In the genomic region with DNA sequence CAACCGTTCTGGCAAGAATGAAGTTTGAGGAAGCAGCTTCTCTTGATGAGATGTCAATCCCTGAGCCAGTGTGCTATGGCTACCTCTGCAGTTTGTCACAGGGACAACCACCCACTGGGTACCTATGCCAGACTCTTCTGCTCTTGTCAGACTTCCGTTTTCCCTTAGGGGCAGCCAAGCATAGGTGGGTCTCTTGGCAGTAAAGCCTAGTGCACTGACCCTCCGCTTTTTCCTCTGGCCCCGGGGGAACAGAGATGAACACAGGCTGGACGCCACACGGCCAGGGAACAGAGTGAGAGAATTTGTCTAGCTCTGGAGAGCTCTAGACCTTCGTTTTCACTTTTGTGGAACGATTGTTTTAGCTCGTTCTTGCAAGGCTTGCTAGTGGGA, we compare ENCODE assay signal across 8 mouse cellular contexts. TPM values are rescaled to one million over a fixed set of nuclear protein-coding genes. Genes with fewer than 3 reads are reported as not detected.
A peak's percentile ranks its signal among the peaks of the same experiment; 100 is the strongest.
DNase-seq lines count a peak whose midpoint lies in the region; ATAC-seq lines count a peak whose summit lies in the region.

No protein-coding gene starts in this region.

- no peaks in the 10 kb centered on the region for H3K36me3 ChIP-seq in limb, embryonic 15.5 days

- H3K4me1 ChIP-seq in limb, embryonic 15.5 days: peaks cover 49% of the 10 kb centered on the region

- H3K27me3 ChIP-seq in limb, embryonic 15.5 days: no peaks in the 10 kb centered on the region

- no peak overlapping the region for H3K27ac ChIP-seq in limb, embryonic 15.5 days

- no peak overlapping the region for H3K9ac ChIP-seq in limb, embryonic 15.5 days

- peak; percentile 6 to 11 for DNase-seq in gastrocnemius, postnatal 4 days (ENCODE audit: low spot score in 2 of 2)
- DNase-seq in gastrocnemius, postnatal 10 days: no peak
- peak; percentile 19 for DNase-seq in urinary bladder, adult 2 months (ENCODE audit: low spot score)
- DNase-seq in urinary bladder, postnatal 36 days (ENCODE audit: low spot score in 2 of 2): no peak
- DNase-seq in right cerebral cortex, postnatal 4 days: no peak
- DNase-seq in adrenal gland, postnatal 4 days (ENCODE audit: low spot score in 2 of 2): no peak

- no peak for ATAC-seq in limb, embryonic 15.5 days (ENCODE audit: insufficient number of reproducible peaks, low FRiP score, low TSS enrichment, low read depth)
- no peak for ATAC-seq in activated CD4-positive, CD25-positive, alpha-beta regulatory T cell, adult 4 months

- no peaks in the 10 kb centered on the region for H3K9me3 ChIP-seq in limb, embryonic 15.5 days

- peak overlapping the region; percentile 48 for H3K4me2 ChIP-seq in limb, embryonic 15.5 days

- 53% methylated on average over 9 of the region's 9 CpGs for WGBS in limb, embryonic 15.5 days

- 0 out of 2 replicates have a peak overlapping the region, but pooled peaks have one; percentile 27 for H3K4me3 ChIP-seq in limb, embryonic 15.5 days

RNA-seq across cellular contexts. Expression of gene Hs6st1, which starts 2.4 kb away (rescaled TPM):
- 10 to 100 TPM; 39.7 to 40.5 TPM for total RNA-seq in gastrocnemius, postnatal 4 days (2021)
- 10 to 100 TPM; 26.2 to 28.3 TPM for total RNA-seq in gastrocnemius, postnatal 10 days (2021)
- 29.0 and 30.1 TPM in 2 replicates for polyA plus RNA-seq in urinary bladder, adult 2 months (2012; rRNA removed)
- polyA plus RNA-seq in limb, embryonic 15.5 days (2015; fragmentation: Nextera tagmentation; extraction: Ambion mirVana): 6.5 and 8.1 TPM in 2 replicates
- 1 to 10 TPM; 2.8 to 3.8 TPM for polyA plus RNA-seq in activated CD4-positive, CD25-positive, alpha-beta regulatory T cell, adult 4 months (2017; shearing (Covaris generic))
- total RNA-seq in adrenal gland, postnatal 4 days (2021): 10 to 100 TPM; 79.2 to 89.3 TPM

Comparison
In these comparisons a context has a peak if more than half of its experiments do, and no peak if none do; other contexts are left out.
1. DNase-seq: peak in gastrocnemius, postnatal 4 days (2 of 2) and urinary bladder, adult 2 months (single experiment); none in gastrocnemius, postnatal 10 days (single experiment), urinary bladder, postnatal 36 days (0 of 2), right cerebral cortex, postnatal 4 days (single experiment) and adrenal gland, postnatal 4 days (0 of 2).